Mouse (Mus musculus) forebrain, postnatal 0 days (tissue): ENCODE measurements around the gene Ptpro. TPM values are rescaled to one million over a fixed set of nuclear protein-coding genes. Genes with fewer than 3 reads are reported as not detected.

Experiments
- ATAC-seq: fragments of 200-750 bp; cut with Nextera tagmentation; 2 replicates; pipeline ENCODE4 v1.8.0; 2017; ENCODE audit warnings: mild to moderate bottlenecking, moderate library complexity
- DNase-seq: peaks from one replicate; pipeline ENCODE4 v3.0.0-alpha.2; 2015
- H3K27ac ChIP-seq: fragments of 300-500 bp; sonication (generic); 2 replicates; pipeline ENCODE4 v1.5.1; 2014; ENCODE audit warnings: low read depth, mild to moderate bottlenecking, antibody characterized with exemption, low read length, moderate library complexity, mixed read lengths
- H3K27me3 ChIP-seq: fragments of 300-500 bp; sonication (generic); 2 replicates; pipeline ENCODE4 v1.6.1; 2014; ENCODE audit warnings: mild to moderate bottlenecking, low read length, mixed read lengths; ENCODE audit not compliant: insufficient read depth
- H3K36me3 ChIP-seq: fragments of 300-500 bp; sonication (generic); 2 replicates; pipeline ENCODE4 v1.6.1; 2014; ENCODE audit warnings: mild to moderate bottlenecking, moderate library complexity; ENCODE audit not compliant: insufficient read depth
- H3K4me1 ChIP-seq: fragments of 300-500 bp; sonication (generic); 2 replicates; pipeline ENCODE4 v1.6.1; 2014; ENCODE audit warnings: antibody characterized with exemption; ENCODE audit not compliant: insufficient read depth
- H3K4me2 ChIP-seq: fragments of 300-500 bp; sonication (generic); 2 replicates; pipeline ENCODE4 v1.6.1; 2014; ENCODE audit warnings: low read depth, mild to moderate bottlenecking, moderate library complexity
- H3K4me3 ChIP-seq: fragments of 300-500 bp; sonication (generic); 2 replicates; pipeline ENCODE4 v1.5.1; 2014; ENCODE audit warnings: low read depth, low read length, mixed read lengths
- H3K9ac ChIP-seq: fragments of 300-500 bp; sonication (generic); 2 replicates; pipeline ENCODE4 v1.6.1; 2014; ENCODE audit warnings: mild to moderate bottlenecking
- H3K9me3 ChIP-seq: fragments of 300-500 bp; sonication (generic); 2 replicates; pipeline ENCODE4 v1.6.1; 2016; ENCODE audit warnings: low read length
- CTCF ChIP-seq: sonication (generic); IDR thresholded peaks from 2 replicates; pipeline ENCODE4 v1.5.1; 2016; ENCODE audit warnings: antibody characterized with exemption, control low read depth, low read depth
- WGBS: fragments of 180-500 bp; shearing (Covaris S2); extraction: QIAGEN DNeasy Blood & Tissue Kit; methylation state at CpG from one replicate; pipeline ENCODE4 v1.1.7; 2014; 5-methylcytosine and 5-hydroxymethylcytosine counted together
- polyA plus RNA-seq: library from polyadenylated mRNA; unstranded; fragments of >200 nt; fragmentation: Nextera tagmentation; extraction: Ambion mirVana; gene quantifications from 2 replicates; pipeline ENCODE4 v1.2.1, GENCODE M21; 2015
- total RNA-seq: library from RNA; depleted of rRNA; stranded (reverse); fragments of >200 nt; gene quantifications from 2 replicates; pipeline ENCODE4 v1.2.3, GENCODE M21; 2014

Ptpro gene
- total and polyA plus RNA-seq, 2 experiments from 2014 or later = 45.2 to 132 TPM

GRCm38 (mm10) chr6:137288264-137288663 is 36.1 kb downstream of the Ptpro start:
- TF ChIP-seq CTCF = no peak
- WGBS = 83% methylated on average over 5 of the region's 5 CpGs
- Histone ChIP-seq H3K36me3 (no peaks in the 10 kb centered on the region), H3K9me3 (no peaks in the 10 kb centered on the region), H3K27ac (no peak overlapping the region), H3K4me2 (no peak overlapping the region), H3K27me3 (no peaks in the 10 kb centered on the region), H3K4me3 (no peak overlapping the region), H3K9ac (no peak overlapping the region), H3K4me1 (no peaks in the 10 kb centered on the region)
- no peak for DNase-seq
- no peak for ATAC-seq

- TF ChIP-seq CTCF = no peak
- Histone ChIP-seq H3K27ac (no peak overlapping the region), H3K4me3 (no peak overlapping the region), H3K9me3 (no peaks in the 10 kb centered on the region), H3K4me1 (no peaks in the 10 kb centered on the region), H3K4me2 (no peak overlapping the region), H3K27me3 (no peaks in the 10 kb centered on the region), H3K36me3 (no peaks in the 10 kb centered on the region), H3K9ac (no peak overlapping the region)
- no peak for DNase-seq
- no peak for ATAC-seq
- WGBS = 90% methylated on average over 2 of the region's 2 CpGs
Observed at GRCm38 (mm10) chr6:137292421-137292820, 40.3 kb downstream of the Ptpro start.

GRCm38 (mm10) chr6:137294973-137295820 is 43.1 kb downstream of the Ptpro start:
- Histone ChIP-seq H3K36me3 (no peaks in the 10 kb centered on the region), H3K4me2 (no peak overlapping the region), H3K9me3 (no peaks in the 10 kb centered on the region), H3K9ac (no peak overlapping the region), H3K27ac (no peak overlapping the region), H3K27me3 (no peaks in the 10 kb centered on the region), H3K4me3 (no peak overlapping the region), H3K4me1 (no peaks in the 10 kb centered on the region)
- DNase-seq (no peak), ATAC-seq (peak; percentile 38; the same call in 1 of the 2 replicates)
- WGBS = 34% methylated on average over 20 of the region's 20 CpGs
- no peak for TF ChIP-seq CTCF

DNA sequence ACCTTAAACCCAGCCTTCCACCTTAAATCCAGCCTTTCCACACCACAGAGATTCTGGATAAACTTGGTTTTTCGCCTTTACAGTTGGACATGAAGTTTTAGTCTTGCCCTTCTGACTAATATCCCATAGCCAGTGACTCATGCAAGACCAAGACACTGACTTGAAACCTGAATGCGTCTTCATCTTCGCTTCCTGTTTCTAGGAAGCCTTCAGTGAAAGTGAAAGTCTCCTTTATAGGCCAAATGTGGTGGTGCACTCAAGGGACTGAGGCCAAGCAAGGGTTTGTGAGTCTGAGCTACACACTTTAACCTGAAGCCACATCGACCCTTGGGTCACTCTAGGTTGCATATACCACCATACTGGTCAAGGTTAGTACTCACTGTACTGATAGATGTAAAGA is 50.4 kb downstream of the Ptpro start:
- WGBS = 87% methylated on average over 4 of the region's 4 CpGs
- no peak for TF ChIP-seq CTCF
- no peaks in the 10 kb centered on the region for H3K9me3 ChIP-seq
- no peaks in the 10 kb centered on the region for H3K4me1 ChIP-seq
- H3K4me2 ChIP-seq = no peak overlapping the region
- no peak for DNase-seq
- H3K4me3 ChIP-seq = no peak overlapping the region
- H3K27ac ChIP-seq = no peak overlapping the region
- H3K9ac ChIP-seq = no peak overlapping the region
- H3K27me3 ChIP-seq = no peaks in the 10 kb centered on the region
- 0 out of 2 replicates have a peak, but pooled peaks cover 4% of the 10 kb centered on the region for H3K36me3 ChIP-seq
- no peak for ATAC-seq

DNA sequence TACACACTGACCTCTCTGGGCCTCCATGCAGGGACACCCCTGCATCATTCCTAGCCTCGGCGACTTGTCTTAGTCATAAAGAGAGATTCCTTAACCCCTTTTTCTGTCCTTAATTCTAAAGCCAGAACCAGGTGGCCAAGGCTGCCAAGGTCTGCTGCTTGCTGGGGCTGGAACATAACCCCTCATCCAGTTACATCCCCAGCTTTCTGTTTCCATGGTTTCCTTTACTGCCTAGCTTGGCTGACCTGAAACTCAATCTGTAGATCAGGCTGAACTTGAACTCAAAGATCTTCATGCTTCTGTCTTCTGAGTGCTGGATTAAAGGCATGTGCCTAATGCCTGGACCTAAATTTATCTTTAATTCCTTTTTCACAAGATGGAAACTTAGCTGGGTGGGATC is 51.7 kb downstream of the Ptpro start:
- no peak for TF ChIP-seq CTCF
- Histone ChIP-seq H3K9me3 (no peaks in the 10 kb centered on the region), H3K36me3 (0 out of 2 replicates have a peak, but pooled peaks cover 4% of the 10 kb centered on the region), H3K27me3 (no peaks in the 10 kb centered on the region), H3K4me1 (no peaks in the 10 kb centered on the region), H3K27ac (no peak overlapping the region), H3K9ac (no peak overlapping the region), H3K4me2 (no peak overlapping the region), H3K4me3 (no peak overlapping the region)
- ATAC-seq = no peak
- WGBS = 94% methylated on average over 2 of the region's 2 CpGs
- DNase-seq = no peak

DNA sequence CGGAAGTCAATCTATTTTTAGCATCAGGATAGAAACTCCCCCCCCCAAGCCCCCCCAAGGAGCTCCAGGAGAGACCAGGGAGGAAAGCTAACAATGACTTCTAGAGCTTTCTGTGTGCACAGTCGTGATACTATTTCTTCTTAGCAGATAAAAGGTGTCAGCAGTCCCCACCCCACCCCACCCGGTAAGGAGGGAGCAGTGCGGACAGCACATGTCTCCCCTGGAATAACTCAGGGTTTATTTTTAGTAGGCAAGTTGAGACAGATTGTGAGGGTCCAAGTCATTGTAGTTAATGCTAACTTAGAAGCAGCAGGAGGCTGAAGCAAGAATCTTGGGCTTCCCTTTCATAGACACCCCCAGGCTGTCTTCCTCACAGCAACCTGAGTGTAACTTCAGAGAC is 63.1 kb downstream of the Ptpro start:
- Histone ChIP-seq H3K4me3 (no peak overlapping the region), H3K9ac (no peak overlapping the region), H3K9me3 (no peaks in the 10 kb centered on the region), H3K27me3 (no peaks in the 10 kb centered on the region), H3K4me2 (no peak overlapping the region), H3K4me1 (peaks cover 6% of the 10 kb centered on the region; the same call in 1 of the 2 replicates), H3K27ac (no peak overlapping the region), H3K36me3 (no peaks in the 10 kb centered on the region)
- 48% methylated on average over 4 of the region's 4 CpGs for WGBS
- DNase-seq (no peak), ATAC-seq (no peak)
- no peak for TF ChIP-seq CTCF

DNA sequence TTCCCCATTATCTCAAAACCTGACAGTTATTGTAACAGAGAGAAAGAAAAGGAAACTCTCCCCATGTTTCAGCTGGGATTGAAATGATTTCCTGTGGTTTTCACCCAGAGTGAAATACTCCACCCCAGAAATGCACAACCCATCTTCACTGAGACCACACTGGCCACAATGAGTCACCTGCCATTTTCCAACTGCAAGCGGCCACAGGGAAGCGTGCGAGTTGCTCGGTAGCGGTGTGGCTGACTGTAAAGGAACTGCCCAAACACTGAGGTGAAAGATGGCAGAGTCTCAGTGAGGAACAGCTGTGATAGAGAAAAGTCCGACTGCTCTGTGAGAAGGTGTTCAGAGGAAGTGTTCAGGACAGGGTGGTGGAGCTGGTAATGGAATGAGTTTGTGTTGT is 64.2 kb downstream of the Ptpro start:
- H3K4me3 ChIP-seq = no peak overlapping the region
- H3K9me3 ChIP-seq = no peaks in the 10 kb centered on the region
- DNase-seq (no peak), ATAC-seq (no peak)
- no peak for TF ChIP-seq CTCF
- H3K27ac ChIP-seq = no peak overlapping the region
- H3K27me3 ChIP-seq = no peaks in the 10 kb centered on the region
- peaks cover 6% of the 10 kb centered on the region; the same call in 1 of the 2 replicates for H3K4me1 ChIP-seq
- no peak overlapping the region for H3K4me2 ChIP-seq
- no peak overlapping the region for H3K9ac ChIP-seq
- WGBS = 85% methylated on average over 6 of the region's 6 CpGs
- H3K36me3 ChIP-seq = no peaks in the 10 kb centered on the region
